Mouse (Mus musculus) brain, embryonic 14.5 days (tissue): ENCODE measurements around the gene Dhx16. TPM values are rescaled to one million over a fixed set of nuclear protein-coding genes. Genes with fewer than 3 reads are reported as not detected.
"Not testable (repeated sequence)": the region's sequence is repeated elsewhere in the genome, so short reads cannot be mapped to it uniquely, and the experiment has no call there.

ENCODE experiments used
- DNase-seq: peaks from one replicate; pipeline ENCODE4 v3.0.0-alpha.2; 2011; ENCODE audit warnings: low read depth
- CTCF ChIP-seq: fragments of 200-500 bp; IDR thresholded peaks from 2 replicates; pipeline ENCODE4 v1.5.1; 2012; ENCODE audit warnings: inconsistent platforms, mild to moderate bottlenecking, moderate library complexity, borderline replicate concordance; ENCODE audit not compliant: insufficient read depth, insufficient read length; ENCODE audit errors: extremely low read depth
- POLR2A ChIP-seq: fragments of 200-500 bp; IDR thresholded peaks from 2 replicates; pipeline ENCODE4 v1.6.1; 2012; ENCODE audit warnings: mild to moderate bottlenecking, inconsistent platforms, borderline replicate concordance; ENCODE audit not compliant: poor library complexity, insufficient read depth, insufficient read length, severe bottlenecking; ENCODE audit errors: extremely low read depth
- polyA plus RNA-seq: library from polyadenylated mRNA; depleted of rRNA; stranded (reverse); fragments of >200 nt; gene quantifications from 2 replicates; pipeline ENCODE4 v1.2.3, GENCODE M21; 2012

Gene Dhx16
- polyA plus RNA-seq, 1 experiment: 66.0 TPM

DNA sequence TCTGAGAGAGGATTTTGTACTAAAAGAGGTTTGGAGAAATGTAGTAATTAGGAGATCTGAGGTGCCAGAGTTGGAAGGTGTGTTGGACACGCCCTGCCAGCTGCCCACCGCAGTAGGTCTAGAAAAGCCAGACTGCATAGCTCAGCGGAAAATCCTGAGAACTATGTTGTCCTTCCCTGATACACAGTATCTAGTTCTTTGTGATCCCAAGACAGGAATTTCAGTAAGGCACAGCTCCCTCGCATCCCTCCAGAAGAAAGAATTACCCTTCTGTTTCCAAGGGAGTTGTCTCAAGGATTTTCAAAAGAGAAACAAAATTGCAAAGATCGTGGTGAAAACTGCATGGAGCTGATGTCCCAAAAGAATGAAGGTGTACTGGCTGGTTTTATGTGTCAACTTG lies 41.0 kb upstream of the Dhx16 start:
- no peak for DNase-seq
- TF ChIP-seq CTCF (no peak), POLR2A (no peak)

DNA sequence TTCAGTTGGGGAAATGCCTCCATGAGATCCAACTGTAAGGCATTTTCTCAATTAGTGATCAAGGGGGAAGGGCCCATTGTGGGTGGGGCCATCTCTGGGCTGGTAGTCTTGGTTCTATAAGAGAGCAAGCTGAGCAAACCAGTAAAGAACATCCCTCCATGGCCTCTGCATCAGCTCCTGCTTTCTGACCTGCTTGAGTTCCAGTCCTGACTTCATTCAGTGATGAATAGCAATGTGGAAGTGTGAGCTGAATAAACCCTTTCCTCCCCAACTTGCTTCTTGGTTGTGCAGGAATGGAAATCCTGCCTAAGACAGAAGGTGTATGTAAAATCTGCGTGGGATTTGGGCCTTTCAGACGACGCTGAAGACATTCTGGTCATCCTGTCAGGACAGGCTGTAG lies 40.6 kb upstream of the Dhx16 start:
- not testable (repeated sequence) for DNase-seq

- no peak for DNase-seq
- no peak for TF ChIP-seq POLR2A
These were observed 39.1 kb upstream of the Dhx16 start for GRCm38 (mm10) chr17:35840561-35840960.

- DNase-seq: peak; percentile 100
- no peak; the same call in 1 of the 2 replicates for TF ChIP-seq CTCF
- TF ChIP-seq POLR2A: peak; percentile 42; the same call in 1 of the 2 replicates
These were observed 38.3 kb upstream of the Dhx16 start, which contains the start of gene Mdc1 for GRCm38 (mm10) chr17:35841076-35841950. TSS of gene Mdc1 (plus strand) at chr17:35841515.

DNA sequence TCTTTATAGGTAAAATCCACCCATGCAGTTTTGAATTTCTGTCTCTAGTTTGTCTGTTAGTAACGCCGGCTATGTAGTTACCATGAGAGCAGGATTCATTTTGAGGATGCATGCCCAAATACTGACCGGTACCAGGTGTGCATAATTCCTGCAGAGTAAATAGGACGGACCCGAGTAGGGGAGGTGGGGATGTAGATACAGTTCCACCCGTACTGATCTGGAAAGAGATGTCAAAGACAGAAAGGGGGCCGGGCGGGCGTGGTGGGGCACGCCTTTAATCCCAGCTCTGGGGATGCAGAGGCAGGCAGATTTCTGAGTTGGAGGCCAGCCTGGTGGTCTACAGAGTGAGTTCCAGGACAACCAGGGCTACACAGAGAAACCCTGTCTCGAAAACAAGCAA lies 37.6 kb upstream of the Dhx16 start:
- TF ChIP-seq CTCF (no peak), POLR2A (no peak)
- peak; percentile 20 for DNase-seq

DNA sequence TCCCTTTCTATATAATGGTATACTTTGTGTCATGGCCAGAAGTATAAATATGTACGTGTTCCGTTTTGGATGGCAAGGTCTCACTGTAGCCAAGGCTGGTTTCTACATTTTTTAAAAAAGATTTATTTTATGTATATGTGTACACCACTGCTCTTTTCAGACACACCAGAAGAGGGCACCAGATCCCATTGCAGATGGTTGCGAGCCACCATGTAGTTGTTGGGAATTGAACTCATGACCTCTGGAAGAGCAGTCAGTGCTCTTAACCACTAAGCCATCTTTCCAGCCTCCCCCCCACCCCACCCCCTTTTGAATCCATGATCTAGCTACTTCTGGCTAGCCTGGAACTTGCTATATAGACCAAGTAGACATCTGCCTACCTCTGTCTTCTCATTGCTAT lies 36.1 kb upstream of the Dhx16 start:
- TF ChIP-seq CTCF (no peak), POLR2A (no peak)
- no peak for DNase-seq

GRCm38 (mm10) chr17:35848112-35848511 lies 31.5 kb upstream of the Dhx16 start:
- no peak for DNase-seq
- TF ChIP-seq CTCF (0 out of 2 replicates have a peak, but pooled peaks have one; percentile 2), POLR2A (no peak)

DNA sequence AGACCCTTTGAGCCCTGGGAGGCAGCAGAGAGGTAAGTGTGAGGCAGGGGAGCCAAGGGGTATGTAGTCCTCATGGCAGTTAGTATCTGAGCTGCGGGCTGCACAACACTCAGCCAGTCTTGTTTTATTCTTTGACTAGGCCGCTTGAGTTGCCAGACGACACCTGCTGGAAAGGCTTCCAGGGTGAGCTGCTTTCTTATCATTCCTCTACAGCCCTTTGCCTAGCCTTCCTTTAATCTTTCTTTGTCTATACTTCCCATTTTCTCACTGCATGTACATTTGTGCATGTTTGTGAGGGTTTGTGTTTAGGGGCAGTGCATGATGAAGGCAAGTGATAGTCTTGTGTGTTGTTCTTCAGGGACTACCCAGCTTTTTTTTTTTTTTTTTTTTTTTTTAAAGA lies 28.6 kb upstream of the Dhx16 start:
- DNase-seq: no peak
- TF ChIP-seq CTCF: no peak
- TF ChIP-seq POLR2A: no peak

DNA sequence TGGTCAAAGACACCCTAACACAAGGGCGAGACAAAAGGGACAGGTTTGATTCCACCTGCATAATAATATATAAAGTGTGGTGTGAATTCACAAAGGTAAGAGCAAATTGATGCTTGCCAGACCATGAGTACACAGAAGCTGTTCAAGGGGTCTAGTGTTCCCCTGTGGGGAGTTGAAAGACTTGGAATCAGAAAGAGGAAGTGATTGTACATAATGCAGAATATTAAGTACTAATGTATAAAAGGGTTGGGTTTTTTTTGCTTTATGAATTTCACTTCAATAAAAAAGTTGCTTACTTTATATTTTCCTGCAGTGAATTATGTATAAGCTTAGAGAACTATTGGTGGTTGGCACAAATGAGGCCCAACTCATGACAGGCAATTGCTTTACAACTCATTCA lies 20.2 kb upstream of the Dhx16 start:
- DNase-seq: no peak
- TF ChIP-seq CTCF (no peak), POLR2A (no peak)

GRCm38 (mm10) chr17:35859835-35860234 lies 19.8 kb upstream of the Dhx16 start:
- TF ChIP-seq CTCF (no peak), POLR2A (no peak)
- no peak for DNase-seq

DNA sequence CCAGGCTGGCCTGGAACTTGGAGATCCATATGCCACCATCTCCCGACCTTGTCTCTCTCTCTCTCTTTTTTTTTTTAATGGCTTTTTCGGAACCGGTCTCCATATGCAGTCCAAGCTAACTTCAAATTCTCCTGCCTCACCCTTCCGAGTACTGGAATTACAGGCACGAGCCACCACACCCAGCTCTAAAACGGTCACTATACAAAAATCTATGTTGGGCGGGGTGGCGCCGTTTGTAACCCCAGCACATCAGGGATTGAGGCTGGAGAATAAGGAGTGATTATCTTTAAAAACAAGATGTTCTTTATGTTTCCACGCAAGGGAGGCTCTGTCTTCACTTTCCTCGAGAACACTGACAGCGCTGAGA lies 18.8 kb upstream of the Dhx16 start:
- TF ChIP-seq POLR2A: no peak
- no peak for TF ChIP-seq CTCF
- DNase-seq: no peak

- peak; percentile 97 for DNase-seq
- peak; percentile 60; the same call in 1 of the 2 replicates for TF ChIP-seq POLR2A
- TF ChIP-seq CTCF: 0 out of 2 replicates have a peak, but pooled peaks have one; percentile 19
These were observed 18.3 kb upstream of the Dhx16 start, which contains the start of gene Nrm for GRCm38 (mm10) chr17:35861198-35861857. TSS of gene Nrm (plus strand) at chr17:35861318.
